Mouse (Mus musculus) brain, embryonic 14.5 days (tissue): ENCODE data around the gene Prr15l. TPM values are rescaled to one million over a fixed set of nuclear protein-coding genes. Genes with fewer than 3 reads are reported as not detected.

Experiments
- DNase-seq: peaks from one replicate; pipeline ENCODE4 v3.0.0-alpha.2; 2011; ENCODE audit warnings: low read depth
- CTCF ChIP-seq: fragments of 200-500 bp; IDR thresholded peaks from 2 replicates; pipeline ENCODE4 v1.5.1; 2012; ENCODE audit warnings: inconsistent platforms, mild to moderate bottlenecking, moderate library complexity, borderline replicate concordance; ENCODE audit not compliant: insufficient read depth, insufficient read length; ENCODE audit errors: extremely low read depth
- POLR2A ChIP-seq: fragments of 200-500 bp; IDR thresholded peaks from 2 replicates; pipeline ENCODE4 v1.6.1; 2012; ENCODE audit warnings: mild to moderate bottlenecking, inconsistent platforms, borderline replicate concordance; ENCODE audit not compliant: poor library complexity, insufficient read depth, insufficient read length, severe bottlenecking; ENCODE audit errors: extremely low read depth
- polyA plus RNA-seq: library from polyadenylated mRNA; depleted of rRNA; stranded (reverse); fragments of >200 nt; gene quantifications from 2 replicates; pipeline ENCODE4 v1.2.3, GENCODE M21; 2012

Prr15l gene
- polyA plus RNA-seq, 1 experiment, result 0.16 TPM

DNA sequence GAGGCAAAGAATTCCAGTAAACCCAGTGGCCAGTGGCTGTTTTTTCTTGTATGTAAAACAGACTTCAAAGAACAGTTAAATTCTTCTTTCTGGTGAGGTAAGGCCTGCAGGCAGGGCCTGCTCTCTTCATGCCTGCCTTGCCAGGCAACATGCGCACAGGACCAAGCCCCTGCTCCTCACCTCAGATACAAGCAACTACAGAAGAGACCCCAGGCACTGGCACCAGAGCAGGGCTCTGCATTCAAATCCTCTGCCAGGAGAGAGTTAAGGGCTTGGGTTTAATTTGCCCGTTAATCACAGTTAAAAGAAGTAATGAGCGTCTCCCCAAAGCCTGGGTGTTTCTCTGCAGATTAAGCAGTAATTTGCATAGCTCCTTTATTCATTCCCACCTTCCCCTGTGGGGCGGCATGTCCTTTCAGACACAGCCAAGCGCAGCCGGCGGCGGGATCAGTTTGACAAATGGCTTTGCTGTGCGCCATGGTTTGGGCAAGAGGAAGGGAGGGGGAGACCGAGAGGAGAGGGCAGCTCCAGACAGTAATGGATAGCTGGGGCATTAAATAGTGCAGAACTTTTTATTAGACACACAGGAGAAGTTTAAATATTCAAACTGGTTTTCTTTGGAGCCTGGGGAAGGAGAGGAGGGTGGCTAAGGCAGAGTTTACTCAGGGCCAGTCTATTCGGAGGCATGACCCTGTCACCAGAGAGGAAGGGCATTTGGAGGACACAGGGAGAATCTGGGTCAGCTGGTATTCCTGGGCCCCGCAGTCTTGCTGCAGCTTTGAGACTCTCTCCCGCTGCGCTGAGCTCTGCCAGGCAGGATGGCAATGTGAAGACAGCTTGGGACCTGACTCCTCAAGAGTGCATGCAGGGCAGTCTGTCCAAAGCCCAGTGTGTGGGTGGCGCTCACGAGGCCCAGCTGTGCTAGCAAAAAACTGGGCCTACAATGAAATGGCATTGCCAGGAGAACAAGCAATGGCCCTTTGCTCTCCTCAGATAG is 25.0 kb upstream of the Prr15l start:
- TF ChIP-seq CTCF (no peak), POLR2A (no peak)
- peak; percentile 98 for DNase-seq

DNA sequence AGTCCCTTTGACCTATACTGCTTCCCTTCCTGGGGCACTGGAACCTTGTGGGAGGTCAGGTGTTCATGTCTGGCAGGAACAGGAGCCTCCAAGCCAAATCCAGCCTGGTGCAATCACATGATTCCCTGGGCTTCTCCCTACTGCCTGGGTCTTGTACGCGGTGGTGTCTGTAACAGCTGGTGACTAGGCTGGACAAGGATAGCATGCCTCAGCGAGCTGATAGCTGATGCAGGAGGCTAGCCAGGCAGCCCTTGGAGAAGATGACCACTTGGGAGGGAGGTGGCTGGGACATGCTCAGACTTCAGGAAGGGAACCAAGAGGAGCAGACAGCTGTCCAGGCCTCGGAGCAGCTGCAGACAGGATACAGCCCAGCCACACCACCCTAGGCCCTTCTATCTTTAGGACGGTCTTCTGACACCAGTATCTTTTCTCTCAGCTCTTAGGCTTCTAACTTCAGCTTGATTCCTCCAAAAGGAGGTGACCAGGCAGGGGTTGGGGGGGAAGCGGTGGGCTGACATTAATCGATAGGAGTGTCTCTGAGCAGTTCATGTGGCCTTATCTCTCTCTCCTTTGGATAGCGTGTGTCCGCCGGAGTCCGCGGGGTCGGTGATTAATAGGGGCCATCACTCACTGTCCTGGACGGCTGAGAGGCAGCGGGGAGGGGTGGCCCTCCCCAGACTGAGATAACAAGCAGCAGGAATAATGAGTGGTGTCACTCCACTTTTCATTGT is 21.3 kb upstream of the Prr15l start:
- DNase-seq, result no peak
- TF ChIP-seq CTCF, result no peak
- no peak for TF ChIP-seq POLR2A

DNA sequence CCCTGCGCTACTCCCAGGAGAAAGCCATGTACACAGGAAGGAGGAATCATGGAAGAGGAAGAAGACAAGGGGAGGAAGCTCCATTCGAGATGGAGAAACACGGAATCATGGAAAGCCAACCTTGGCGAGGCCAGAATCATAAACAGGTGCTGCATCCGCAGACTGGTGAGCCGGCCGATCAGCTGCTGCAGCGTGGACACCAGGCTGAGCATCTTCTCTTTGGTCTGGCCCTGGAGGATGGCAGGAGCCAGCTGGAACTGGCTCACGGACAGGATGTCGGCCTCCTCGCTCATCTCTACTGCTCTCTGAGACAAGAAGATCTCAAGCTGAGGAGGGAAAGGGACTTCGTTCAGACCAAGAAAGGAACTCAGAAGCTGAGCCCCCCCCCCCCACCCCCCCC is 19.3 kb upstream of the Prr15l start:
- TF ChIP-seq CTCF (no peak), POLR2A (no peak)
- DNase-seq, result no peak

DNA sequence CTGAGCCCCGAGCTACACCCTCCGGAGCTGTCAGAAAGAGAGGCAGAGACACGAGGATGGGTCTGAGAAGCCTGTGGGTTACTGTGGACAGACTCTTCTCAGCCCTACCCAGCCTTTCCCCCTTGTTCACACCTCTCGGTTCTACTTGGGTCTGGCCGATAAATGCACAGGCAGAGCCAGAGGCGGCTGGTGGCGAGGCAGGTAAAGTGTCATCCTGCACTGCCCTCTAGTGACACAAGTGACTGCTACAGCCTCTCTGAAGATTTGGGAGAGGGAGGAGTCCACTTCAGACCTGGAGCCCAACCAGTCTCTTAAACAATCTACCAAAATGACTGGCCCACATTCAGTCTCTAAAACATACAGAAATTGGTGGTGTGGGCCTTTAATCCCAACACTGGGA is 17.9 kb upstream of the Prr15l start:
- peak; percentile 93 for TF ChIP-seq CTCF
- no peak for TF ChIP-seq POLR2A

DNA sequence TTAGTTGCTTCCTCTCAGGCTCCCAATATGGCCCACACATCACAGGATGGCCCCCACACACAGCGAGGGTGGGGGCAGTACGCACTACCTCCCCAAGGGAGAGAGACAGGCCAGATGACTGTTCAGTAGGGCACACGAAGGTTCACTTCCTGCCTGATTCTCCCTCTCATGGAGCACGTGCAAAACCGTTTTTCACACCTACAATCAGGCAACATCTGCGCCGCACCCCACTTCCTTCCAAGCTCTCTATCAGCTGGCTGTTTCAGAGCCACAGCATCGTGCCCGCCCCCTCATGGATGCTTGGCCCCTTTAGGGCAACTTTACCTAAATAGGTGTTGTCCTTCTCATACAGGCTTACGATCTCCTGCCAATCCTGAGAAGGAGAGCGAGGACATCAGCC is 15.2 kb upstream of the Prr15l start:
- DNase-seq, result no peak
- TF ChIP-seq CTCF (no peak), POLR2A (no peak)

More for the DNA sequence above, 17.9 kb upstream of the Prr15l start:
- peak; percentile 92 for DNase-seq

DNA sequence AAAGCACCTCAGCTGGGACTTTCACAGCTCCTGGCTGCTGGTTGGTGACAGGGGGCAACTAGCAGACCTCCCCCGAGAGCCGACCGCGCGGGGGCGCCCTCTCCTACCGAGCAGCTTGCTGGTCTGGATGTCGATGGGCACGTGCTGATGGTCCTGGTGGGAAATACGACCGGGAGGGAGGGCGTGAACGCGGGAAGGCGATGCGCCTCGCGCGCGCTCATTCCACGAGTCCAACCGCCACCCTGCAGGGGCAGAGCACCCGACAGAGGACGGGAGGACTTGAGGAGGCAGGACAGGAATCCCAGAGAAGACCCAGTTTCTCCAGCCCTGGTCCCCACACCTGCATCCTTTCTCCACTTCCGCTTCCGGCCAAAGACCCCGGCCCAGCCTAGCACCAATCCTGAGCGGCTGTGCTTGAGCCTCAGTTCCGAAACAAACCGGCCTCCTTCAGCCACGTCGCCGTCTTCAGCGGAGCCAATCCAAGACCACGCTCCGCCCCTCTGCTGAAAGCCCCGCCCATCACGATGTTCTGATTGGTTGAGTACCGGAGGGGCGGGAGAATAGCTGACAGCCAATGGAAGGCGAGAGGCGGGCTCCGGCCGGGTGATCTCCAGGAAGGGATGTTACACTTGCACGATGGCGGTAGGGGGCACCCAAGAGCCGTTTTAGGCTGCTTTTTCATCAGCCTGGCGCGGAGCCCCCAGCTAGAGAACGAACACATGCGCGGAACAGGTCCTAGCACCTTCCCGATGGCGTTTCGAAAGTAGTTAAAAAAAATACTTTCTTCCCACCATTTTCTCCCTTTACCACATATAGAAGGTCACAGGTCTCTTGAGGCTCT is 11.6 kb upstream of the Prr15l start, which contains the start of gene Cdk5rap3:
Gene Cdk5rap3 (minus strand): TSS at position 453 of the 841 bp plus-strand sequence.
- peak; percentile 100 for DNase-seq
- peak; percentile 91 for TF ChIP-seq CTCF
- peak; percentile 55; the same call in 1 of the 2 replicates for TF ChIP-seq POLR2A

DNA sequence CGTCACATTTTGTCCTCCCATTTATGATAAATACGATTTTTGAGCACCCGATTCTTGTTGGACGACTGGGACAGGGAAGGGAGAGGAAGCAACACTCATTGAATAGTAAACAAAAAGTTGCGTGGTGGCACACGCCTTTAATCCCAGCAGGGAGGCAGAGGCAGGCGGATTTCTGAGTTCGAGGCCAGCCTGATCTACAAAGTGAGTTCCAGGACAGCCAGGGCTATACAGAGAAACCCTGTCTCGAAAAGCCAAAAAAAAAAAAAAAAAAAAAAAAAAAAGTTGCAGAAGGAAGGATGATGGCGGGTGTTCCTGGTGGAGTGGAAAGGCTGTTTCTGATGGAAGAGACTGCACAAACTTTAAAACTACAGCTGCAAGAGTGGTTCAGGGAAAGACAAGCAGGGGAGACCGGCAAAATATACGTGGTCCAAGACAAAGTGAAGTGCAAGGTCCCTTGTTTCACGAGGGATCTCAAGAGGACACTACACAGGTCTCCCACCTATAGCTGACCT is 11.0 kb upstream of the Prr15l start:
- TF ChIP-seq CTCF, result no peak
- TF ChIP-seq POLR2A, result no peak
- no peak for DNase-seq

DNA sequence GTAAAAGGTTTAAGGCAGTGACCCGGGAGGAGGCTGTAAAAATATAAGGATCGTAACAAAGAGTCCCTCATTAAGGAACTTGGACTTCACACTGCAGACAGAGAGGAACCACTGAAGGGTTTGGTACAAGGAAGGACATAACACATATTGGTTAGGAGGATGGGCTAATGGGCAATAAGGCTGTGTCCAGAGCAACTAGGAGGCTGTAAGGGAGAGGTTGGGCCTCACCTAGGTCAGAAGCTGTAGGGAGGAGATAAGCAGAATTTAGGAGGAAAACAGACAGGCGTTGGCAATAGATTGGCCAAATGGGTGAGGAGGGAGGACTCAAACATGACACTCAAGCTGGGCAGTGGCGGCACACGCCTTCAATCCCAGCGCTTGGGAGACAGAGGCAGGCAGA is 10.5 kb upstream of the Prr15l start:
- DNase-seq, result no peak
- no peak for TF ChIP-seq CTCF
- TF ChIP-seq POLR2A, result no peak

DNA sequence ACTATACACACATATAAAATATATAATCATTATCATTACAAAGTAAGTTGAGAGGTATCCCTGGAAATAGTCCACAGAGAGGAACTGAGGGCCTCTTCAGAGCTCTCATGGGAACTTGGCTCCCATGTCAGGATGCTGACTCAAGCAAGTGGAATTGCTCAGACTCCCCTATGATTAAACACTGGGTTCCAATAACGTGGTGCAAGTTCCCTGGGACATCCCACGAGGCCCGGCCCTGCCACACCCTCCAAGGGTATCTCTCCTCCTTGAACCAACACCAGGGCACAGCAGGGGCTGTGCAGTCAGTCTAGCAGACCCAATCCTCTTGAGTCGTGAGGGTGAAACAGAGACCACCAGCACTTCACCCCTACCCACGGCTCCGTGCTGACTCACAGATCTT is 8.9 kb upstream of the Prr15l start:
- DNase-seq, result no peak
- TF ChIP-seq CTCF (no peak), POLR2A (no peak)

DNA sequence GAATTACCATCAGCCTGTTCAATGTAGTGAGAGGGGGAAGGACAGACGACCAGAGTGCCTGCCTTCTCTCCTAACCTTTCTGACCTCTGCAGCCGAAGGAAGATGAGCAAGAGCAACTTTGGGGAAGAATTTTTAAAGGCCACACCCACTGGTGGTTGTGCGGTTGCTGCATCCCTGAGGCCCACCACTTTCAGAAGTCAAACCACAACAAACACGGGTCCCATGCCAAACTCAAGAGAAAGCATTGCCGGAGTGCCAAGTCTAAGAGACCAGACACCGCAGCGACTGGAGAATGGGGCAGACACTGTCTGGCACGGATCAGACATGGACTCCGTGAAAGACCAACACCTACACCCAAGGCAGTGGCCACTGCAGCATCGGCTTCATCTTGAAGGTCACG is 3.0 kb upstream of the Prr15l start:
- no peak for TF ChIP-seq CTCF
- no peak for TF ChIP-seq POLR2A
- DNase-seq, result no peak
